Mouse (Mus musculus): ENCODE measurements around the gene Cttnbp2nl.

Gene Cttnbp2nl

DNA sequence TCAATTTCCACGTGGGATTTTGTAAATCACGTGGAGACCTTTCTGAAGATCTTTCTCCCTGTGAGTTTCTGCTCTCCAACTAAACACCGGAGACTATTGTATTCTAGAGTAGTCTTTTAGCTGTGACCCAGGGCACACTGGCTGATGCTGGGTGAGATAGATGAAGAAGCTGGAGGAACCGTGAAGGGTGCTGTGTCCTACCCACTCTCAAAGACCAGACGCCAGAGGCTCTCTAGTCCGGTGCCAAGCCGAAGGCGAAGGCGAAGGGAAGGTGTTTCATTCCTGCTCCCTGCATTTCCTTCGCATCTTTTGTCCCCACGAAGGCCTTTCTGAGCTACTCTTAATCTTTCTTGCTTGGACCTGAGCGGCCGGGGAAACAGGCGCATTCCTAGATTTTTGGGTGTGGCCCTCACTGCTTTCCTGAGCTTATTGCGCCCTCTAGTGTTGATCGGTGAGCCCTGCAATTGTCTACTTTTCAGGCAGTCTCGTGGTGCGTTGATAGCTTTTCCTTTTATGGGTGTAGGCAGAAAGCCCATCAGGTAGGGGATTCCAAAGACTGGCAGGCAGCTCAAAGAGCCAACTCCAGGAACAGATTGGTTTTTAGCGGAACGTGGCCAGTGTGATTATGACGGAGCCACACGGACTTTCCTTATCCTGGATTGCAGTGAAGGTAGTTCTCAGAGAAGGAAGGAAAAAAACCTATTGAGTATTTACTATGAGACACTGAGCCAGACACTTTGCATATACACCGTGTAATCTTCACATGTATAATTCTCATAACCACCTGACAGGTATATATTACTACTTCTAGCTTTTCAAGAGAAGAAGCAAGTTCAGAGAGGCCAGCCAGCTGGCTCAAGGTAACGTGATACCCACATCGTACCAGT, 5.9 kb upstream of the Cttnbp2nl start:
- DNase-seq: peak; percentile 86

DNA sequence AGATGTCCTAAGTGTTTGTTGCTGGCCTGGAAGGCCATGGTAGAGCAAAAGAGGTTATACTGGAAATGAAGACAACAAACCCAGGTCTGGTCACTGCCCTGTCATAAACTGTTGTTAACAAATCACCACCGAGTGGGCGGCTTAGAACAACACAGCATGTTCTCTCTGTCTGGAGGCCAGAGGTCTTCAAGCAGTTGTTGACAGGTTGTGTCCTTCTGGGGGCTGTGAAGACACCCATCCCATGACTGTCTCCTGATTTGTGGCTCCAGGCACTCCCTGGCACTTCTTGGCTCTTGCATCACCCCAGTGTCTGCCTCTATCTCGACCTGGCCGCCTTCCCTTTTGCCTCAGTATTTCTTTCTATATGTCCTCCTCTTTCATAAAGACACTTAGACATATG, 2.7 kb upstream of the Cttnbp2nl start:
- DNase-seq: no peak

GRCm38 (mm10) chr3:105054952-105055351, 2.0 kb upstream of the Cttnbp2nl start:
- DNase-seq: peak; percentile 82

DNA sequence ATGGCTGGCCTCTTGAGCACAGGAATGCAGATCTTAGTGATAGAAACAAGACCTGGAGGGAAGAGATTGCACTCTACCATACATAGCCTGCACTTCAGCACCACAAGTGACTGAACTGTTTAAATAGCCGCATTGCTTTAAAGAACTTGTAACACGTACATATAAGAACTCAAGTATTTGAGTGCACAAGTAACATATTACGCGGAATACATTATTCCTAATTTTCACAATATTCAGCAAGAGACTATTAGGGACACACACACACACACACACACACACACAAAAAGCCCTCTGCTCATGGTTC, 704 bp upstream of the Cttnbp2nl start:
- no peak for DNase-seq

- no peak for DNase-seq
Measured at GRCm38 (mm10) chr3:105052171-105052936, 592 bp downstream of the Cttnbp2nl start.

DNA sequence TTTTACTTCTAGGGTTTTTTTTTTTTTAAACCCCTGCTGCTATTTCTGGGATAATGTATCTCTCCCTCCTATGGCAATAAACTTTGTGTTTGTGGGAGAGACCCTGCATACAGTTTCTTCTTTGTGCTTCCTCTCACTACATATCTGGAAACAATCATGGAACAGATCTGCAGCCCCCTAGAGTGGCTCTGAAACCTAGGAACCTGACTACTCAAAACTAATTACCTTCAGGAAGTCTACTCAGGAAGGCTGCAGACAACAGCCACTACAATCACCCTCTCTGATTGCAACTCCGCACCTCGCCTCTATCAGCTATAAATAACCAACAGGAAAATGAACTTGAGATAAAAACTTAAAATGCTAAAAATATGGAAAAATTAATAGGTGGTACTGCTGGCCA, 1.8 kb downstream of the Cttnbp2nl start:
- no peak for DNase-seq

- no peak for DNase-seq
Measured at GRCm38 (mm10) chr3:105049848-105050247, 3.1 kb downstream of the Cttnbp2nl start.

GRCm38 (mm10) chr3:105047616-105048015, 5.3 kb downstream of the Cttnbp2nl start:
- peak; percentile 70 for DNase-seq

- no peak for DNase-seq
Measured at GRCm38 (mm10) chr3:105046870-105047269, 6.1 kb downstream of the Cttnbp2nl start.

- no peak for DNase-seq
Measured at GRCm38 (mm10) chr3:105043746-105044145, 9.2 kb downstream of the Cttnbp2nl start.

GRCm38 (mm10) chr3:105040983-105041625, 11.8 kb downstream of the Cttnbp2nl start:
- no peak for DNase-seq

- DNase-seq: no peak
Measured at GRCm38 (mm10) chr3:105040002-105040401, 12.9 kb downstream of the Cttnbp2nl start.

- no peak for DNase-seq
Measured at GRCm38 (mm10) chr3:105037240-105037770, 15.6 kb downstream of the Cttnbp2nl start.

DNA sequence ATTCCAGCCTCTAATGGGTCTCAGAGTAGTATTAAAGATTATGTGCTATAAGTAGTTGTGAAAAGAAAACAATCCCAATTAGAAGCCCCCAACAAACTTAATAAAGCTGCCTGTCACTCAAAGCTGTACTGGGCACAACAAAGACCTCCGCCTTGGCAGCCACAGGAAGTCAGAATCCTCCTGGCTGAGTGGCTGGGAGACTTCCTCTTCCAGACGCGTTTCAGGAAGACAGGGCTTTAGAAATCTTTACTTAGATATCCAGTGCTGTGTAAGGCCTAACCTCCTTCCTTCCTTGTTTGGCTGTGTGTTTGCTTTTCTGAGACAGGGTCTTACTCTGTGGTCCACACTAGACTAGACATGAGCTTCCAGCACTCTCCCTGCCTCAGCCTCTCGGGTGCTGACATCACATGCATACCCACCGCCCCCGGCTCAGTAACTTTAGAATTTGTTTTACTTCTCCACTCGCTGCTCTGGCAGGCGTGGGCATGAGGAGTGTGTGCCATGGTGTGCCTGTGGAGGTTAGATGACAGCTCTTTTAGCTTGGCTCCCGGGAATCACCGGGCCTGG, 16.6 kb downstream of the Cttnbp2nl start:
- peak; percentile 39 for DNase-seq

DNA sequence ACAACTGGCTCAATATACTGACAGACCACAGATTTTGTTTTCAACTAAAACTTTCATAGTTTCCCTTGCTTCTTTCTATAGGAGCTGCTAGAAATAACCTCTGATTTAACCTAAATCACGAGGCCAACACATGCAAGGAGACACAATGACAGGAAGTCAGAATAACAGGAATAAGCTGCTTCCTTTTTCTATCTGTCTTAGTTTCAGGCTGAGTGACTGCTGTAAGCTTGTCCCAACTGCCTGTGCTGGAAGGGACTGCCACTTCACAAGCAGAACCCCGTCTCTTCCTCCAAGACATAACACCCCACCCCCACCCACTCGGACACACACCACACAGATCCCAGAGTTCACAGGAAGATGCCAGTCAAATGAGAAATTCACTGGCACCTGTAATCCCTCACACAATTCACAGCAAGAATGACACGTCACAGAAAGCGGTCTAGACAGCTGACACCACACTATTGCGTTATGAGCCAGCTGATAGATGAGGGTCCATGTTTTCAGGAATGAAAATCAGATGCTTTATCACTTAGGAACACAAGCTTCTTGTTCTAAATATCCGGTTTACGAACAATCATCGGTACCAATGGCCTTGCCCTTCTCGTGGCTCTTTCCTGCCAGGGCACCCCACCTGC, 29.5 kb downstream of the Cttnbp2nl start:
- no peak for DNase-seq

DNA sequence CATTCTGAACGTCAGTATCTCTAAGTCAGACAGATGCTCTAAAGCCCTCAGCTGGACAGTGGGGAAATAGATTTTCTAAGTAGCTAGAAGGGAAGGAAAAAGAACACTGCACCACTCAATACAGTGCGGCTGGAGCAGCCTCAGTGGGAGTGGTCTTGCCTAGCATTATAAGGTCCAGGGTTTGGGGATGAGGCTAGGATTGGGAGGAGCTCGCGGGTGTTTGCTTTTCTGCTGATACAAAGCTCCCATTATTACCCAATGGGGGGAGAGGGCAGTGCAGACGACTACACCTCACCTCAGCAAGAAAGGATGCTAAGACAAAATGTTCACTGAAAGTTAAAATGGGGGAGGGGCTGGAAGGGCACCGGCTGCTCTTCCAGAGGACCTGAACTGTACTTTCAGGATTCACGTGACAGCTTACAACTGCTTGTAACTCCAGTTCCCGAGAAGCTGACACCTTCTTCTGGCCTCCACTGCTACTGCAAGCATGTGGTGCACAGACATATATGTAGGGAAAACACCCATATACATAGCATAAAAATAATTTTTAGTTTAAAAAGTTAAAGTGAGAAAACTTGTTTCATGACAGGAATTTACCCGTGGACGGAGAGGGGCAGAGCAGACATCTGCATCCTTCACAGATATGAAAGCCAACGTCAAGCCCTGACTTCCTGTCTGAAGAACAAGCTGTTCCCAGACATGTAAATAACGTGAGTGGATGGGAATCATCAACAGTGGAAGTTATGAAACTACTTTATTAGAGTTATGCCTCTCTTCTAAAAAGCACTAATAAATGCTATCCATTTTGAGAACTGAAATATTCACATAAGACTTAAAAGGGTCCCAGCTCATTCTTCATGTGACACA, 32.9 kb downstream of the Cttnbp2nl start:
- peak; percentile 70 for DNase-seq

- DNase-seq: no peak
Measured at GRCm38 (mm10) chr3:105018783-105019105, 34.2 kb downstream of the Cttnbp2nl start.

- DNase-seq: peak; percentile 54
Measured at GRCm38 (mm10) chr3:105018085-105018782, 34.7 kb downstream of the Cttnbp2nl start.

DNA sequence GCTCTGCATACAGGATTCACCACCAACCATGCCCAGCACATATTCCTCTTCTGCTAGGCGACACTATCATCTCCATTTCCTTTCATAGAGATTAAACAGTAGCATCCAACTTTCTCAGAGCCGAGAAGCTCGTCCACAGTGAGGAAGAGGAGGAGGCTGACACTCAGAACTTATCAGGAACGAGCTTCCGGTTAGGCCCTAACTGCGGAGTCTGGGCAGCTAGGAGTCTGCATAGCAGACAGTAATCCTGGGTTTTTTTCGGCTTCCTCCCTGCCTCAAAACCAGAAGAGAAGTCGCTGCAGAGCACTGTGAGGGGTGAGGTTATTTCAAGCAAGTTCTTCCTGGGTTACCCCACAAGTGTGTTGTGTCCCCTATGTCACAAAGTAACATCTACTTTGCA, 35.6 kb downstream of the Cttnbp2nl start:
- DNase-seq: no peak

DNA sequence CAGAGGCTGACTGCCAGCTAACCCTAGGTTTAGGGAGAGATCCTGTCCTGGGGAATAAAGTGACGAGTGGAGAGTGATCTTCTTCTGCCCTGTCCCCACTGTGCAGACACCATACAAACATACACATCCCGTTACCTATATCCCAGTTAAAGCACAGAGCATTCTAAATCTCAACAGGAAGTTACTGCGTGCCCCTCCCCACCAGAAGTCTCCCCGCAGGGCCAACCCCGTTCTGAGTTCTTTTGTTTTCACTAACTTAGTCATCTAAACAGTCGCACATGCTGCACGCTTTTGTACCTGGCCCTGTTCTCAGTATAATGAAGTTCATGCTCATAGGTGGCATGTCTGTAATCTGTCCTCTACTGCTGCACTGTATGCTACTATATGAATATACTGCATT, 36.7 kb downstream of the Cttnbp2nl start:
- DNase-seq: no peak

DNA sequence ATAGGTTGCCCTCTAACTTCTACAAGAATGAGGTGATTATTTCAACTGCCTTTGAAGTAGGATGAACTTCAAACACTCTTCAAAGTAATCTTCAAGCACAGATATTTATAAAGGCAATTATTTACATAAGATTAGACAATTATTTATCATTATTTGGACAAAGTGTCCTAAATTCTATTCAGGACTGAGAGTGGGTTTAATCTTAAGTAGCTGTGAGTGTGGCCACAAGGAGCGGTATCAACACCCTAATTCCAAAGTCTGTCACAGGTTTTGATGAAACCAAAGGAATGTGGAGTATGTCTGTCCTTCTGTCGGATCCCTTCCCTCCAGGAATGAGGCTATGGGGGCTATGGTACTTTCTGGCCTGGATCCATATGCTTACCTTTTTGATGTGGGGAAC, 38.0 kb downstream of the Cttnbp2nl start:
- DNase-seq: no peak
